Mouse (Mus musculus) ovary, adult 18-20 months (tissue): Measurements from ENCODE around the gene Ubn1.
A peak's percentile ranks its signal among the peaks of the same experiment; 100 is the strongest.

Experiments used
- DNase-seq: peaks from one replicate; pipeline ENCODE4 v3.0.0; 2022; ENCODE audit warnings: low spot score, mixed read lengths

The Ubn1 gene

DNA sequence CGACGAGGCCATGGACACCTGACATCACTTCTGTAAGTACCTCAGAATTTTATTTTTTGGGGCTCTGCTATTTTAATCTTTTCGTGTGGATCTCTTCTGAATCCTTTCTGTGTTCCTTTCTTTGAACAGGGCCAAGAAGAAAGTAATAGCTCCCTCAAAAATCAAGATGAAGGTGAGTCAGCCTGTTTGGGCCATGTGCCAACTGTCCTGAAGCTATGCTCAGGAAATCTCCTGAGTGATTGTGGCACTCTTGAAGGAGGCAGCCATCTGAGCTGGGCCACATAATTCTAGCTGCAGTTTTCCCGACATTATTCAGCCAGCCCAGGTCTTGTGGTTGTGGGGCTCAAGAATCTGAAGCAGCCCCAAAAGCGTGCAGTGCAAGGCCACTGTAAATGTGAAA is 24.5 kb downstream of the Ubn1 start:
- no peak for DNase-seq

DNA sequence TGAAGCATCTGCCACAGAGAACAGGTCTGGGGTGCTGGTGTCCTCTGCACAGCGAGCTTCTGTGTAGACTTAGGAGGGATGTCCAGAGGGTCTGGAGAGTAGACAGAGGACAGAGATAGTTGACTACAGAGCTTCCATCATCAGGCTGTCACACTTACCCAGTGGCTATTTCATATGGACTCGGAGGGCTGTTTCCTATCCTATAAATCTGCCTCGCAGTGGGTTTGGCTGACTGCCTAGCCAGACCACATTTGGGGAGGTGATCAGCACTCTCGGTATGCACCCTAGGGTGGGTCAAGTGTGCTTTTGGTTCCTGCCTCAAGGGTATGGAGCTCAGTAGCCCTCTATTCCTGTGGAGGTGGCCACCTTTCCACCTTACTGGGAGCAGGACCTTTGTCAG is 35.3 kb downstream of the Ubn1 start:
- DNase-seq: no peak

DNA sequence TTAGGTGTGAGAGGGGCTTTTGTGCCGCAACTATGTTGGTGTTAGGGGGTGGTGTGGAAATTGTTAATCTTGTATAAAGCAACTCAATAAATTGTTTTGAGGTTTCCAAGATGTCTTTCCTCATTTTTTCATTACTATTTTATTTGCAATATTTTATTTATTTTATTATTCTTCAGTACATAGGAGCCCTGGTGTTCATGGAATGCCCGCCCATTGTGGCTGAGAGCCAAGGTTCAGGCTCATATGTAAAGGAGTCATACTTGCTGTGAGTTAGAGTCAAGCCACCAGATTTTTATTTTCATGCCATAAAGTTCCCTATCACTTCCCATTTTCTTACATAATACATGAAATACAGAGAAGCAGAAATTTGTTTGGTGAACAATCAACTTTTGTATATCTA is 36.3 kb downstream of the Ubn1 start:
- DNase-seq: no peak

DNA sequence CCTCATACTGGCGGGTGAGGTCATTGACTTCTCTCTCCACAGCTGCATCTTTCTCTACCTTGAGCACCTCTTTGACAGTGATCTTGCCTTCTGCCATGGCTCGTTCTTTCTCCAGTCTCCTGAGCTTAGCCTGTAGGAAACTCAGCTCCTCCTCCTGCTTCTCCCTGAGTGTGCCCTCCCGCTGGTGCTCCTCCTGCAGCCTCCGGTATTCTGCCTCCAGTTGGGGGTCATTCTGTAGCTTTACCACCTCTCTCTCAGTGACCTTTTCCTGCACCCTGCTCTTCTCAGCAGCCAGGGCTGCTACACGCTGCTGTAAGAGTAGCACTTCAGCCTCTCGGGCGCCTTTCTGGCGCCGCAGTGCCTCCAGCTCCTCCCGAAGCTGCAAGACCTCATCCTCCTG is 39.2 kb downstream of the Ubn1 start:
- DNase-seq: no peak

DNA sequence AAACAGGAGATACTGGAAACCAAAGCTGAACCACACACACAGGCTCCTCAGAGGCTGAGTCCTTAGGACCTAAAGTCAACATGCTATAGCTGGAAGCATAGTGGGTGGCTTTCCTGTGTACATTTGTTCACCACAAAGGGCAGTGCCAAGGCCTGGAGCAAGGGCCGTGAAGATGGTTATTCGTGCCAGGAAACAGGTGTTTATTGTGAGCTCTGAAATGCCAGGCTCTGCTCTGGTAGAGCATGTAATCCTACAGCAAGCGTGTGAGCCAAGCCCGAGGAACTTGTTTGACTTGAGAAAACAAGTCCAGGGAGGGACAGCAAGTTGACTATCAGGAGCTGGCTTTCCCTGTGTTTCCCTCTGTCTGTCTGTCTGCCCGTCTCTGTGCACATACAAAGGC is 43.4 kb downstream of the Ubn1 start:
- DNase-seq: no peak

DNA sequence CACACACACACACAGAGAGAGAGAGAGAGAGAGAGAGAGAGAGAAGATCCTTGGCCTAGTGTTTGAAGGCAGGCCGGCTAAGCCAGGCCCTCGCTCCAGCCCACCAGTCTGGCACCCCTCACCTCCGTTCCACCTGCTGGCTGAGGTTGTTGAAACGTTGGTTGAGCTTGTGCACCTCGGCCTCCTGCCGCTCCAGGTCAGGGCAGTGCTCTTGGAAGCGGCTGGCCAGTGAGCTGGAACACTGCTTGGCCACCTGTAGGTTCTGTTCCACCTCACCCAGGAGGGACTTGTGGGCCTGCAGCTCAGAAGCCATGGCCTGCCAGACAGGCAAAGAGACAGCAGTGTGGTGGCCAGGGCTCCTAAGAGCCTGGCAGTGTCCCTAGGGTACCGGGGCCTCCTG is 46.6 kb downstream of the Ubn1 start:
- DNase-seq: no peak

DNA sequence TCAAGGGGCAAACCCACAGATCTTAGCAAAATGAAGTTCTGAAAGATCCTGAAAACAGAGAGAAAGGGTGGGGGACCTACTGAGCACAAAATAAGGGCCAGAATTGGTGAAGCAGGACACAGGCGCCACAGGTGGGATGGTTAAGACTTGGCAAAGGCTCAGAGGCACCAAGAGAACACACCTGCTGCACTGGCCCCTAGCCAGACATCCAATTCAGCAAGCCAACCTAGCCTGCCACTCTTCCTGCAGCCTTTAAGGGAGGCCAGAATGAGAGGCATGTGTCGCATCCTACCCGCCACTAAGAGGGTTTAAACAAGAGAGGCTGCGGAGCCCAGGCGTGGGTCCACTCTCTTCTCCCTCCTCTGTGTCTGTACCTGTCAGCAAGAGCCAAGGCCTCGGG is 51.1 kb downstream of the Ubn1 start:
- DNase-seq: no peak

DNA sequence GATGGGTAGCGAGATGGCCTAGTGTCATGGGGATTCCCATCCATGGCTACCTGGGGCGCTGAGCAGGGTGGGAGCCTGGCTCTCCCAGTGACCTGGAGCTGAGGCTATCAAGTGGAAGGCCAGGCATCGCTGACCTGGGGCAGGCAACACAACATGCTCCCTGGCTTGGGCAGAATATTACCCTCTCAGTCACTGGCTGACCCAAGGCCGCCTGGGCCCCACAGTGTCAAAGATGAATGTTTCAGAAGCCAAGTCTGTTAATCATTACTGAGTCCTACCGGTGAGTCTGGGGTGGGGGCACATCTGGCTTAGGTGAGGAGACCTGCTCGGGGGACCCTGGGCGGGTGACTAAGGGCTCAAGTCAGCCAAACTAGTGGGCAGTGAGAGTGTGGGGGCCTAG is 60.0 kb downstream of the Ubn1 start:
- DNase-seq: no peak

DNA sequence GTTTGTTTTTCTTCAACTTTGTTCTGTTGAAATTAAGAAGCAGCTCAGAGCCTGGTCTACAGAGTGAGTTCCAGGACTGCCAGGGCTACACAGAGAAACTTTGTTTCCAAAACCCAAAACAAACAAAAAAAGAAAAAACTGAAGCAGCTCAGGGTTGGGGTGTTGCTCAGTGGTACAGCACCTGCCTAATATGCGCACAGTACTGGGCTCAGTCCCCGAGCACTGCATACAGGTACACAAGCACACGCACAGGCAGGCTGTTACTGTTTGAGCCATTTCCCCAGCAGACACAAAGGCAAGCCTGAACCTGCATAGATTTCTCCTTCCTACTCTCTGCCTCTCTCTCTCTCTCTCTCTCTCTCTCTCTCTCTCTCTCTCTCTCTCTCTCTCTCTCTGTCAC is 61.2 kb downstream of the Ubn1 start:
- no peak for DNase-seq

DNA sequence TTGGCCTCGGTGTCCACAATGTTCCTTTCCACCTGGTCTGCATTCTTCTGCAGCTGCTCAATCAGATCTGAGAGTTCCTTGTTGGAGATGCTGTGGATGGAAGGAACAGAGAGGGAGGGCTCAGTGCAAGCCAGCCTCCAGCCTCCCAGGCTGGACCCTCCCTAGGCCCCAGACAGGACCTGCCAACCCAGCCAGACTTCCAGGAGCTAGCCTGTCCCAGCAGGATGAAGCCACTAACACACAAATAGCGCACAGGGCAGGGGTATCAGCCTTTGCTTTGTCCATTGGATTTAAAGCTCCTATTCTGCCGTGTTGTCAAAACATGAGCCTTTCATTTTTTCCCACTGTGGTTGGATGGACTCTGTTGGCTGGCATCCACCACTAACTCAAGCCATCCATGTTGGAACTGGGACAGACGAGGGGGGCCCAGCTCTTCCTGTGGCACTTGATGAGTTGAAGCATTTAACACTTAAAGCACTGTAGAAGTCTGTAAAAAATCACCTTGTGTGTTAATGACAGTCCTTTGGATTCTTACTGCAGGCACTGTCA is 63.2 kb downstream of the Ubn1 start:
- no peak for DNase-seq

DNA sequence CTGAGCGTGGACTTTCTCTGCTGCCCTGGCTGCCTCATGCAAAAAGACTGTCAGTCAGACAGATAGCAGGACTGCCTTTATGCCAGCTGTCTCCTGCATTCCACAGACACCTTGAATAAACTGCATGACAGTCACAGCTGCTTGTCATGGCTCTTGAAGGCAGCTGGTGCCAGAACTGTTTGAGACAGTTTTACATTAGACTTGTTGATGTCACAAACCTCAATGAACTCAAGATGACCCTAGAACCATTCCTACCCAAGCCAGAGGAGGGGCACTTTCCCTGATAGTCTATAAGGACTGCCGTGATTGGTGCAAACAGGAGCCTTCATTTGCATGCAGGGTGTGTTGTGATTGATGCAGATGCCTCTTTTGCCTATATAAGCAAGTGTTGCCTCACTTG is 63.7 kb downstream of the Ubn1 start:
- no peak for DNase-seq

DNA sequence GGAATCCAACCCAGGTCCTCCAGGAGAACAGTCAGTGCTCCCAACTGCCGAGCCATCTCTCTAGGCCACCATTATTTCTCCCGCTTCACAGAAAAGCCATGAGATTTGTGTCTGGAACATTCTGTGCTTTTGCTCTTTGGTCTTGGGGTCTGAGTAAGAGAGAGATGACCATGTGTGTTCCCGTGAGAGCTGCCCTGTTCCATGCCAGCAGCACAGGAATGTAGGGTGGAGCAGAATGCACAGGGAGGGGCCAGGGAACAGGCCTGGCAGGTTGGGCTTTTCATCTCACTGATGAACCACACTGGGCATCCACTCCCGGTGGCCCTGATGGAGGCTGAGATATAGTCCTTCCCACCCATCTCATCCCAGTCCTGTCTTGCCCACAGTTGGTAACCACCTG is 69.5 kb downstream of the Ubn1 start:
- DNase-seq: no peak

DNA sequence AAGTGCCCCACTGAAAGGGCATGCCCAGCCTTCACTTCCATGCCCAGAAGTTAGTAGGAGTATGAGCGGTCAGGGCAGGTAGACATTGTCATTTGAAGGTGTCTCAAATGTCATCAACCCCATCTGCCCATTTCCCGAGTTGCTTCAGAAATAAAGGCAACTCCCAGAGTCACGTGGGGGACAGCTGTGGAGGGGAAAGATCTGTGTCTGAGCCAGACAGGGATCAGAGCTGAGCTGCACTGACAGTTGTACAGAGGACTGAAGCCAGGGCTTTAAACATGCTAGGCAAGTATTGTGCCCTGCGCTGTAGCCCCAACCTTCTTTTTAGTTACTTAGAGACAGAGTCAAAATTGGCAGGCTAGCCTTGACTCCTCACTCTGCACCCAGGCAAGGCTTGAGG is 70.0 kb downstream of the Ubn1 start:
- DNase-seq: no peak

DNA sequence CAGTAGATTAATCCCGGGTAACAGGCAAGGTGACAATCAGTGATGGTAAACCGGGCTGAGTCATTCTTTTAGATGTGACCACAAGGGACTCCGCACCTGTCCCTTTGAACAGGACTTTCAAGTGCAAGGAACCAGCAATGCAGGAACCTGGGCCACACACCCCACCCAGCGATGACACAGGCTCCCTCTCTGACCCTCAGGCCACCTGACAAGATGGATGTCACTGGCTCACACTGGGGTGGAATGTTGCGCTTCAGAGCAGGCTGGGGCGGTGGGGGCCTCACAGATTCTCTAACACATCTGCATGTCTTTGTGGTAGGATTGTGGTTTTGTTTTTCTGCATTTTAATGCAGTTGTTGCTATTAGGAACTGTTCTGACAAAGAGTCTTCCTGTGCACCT is 73.6 kb downstream of the Ubn1 start:
- DNase-seq: no peak

DNA sequence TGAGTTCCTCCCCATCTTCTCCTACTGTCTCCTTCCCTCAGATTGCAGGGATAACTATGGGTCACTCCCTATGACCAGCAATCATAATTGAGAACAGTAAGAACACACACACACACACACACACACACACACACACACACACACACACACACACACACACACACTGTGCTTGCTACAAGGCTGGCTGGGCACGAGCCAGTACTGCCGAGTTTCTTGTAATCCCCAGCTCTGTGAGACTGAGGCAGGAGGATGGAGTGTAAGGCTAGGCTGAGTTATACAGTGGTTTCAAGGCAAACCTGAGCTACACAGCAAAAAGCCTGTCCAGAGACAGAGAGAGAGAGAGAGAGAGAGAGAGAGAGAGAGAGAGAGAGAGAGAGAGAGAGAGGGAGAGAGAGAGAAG is 80.3 kb downstream of the Ubn1 start:
- no peak for DNase-seq

DNA sequence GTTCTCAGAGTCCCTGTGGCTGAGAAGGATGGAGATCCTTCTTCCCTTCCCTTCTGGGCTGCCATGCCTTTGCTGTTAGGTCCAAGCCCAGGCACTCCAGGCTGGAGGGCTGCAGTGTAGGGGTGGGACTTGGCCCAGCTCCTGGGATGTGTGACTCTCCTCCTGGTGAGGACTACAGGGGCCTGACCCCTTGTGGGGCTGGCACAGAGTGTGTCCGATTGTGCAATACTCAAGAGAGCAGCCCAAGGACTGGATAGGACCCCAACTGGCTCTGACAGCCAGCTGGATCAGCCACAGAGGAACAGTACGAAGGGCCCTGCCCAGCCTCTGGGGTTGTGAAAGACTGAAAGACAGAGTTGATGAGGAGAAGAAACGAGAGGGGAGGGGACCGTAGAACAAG is 80.9 kb downstream of the Ubn1 start:
- DNase-seq: peak; percentile 79

DNA sequence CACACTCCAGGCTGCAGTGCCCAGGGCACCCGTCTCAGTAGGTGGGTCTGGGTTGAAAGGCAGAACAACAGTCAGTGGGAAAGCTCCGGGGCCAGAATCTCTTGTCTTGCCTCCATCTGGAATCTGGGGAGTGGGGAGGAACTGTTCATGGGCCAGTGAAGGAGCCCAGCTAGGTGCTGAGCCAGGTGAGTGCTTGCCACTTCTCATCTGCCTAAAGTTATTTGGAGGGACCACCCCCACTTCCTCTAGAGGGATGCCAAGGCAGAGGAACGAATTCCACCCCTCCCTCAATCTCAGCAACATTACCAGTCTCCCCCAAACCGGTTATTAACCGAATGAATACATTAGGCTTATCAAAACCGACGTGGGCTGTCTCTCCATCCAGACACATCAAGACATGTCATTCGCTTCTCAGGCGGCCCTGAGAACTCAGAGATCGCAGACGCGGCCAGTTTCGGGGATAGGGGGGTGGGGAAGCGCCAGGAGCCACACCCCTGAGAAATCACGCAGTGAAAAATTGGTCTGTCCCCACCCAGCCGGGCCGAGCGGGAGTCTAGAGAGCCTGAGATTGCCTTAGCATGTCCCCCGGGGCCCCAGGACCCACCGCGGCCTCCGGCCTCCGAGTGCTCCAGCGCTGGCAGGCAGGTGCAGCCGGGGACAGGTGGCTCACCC is 81.5 kb downstream of the Ubn1 start:
- DNase-seq: no peak

DNA sequence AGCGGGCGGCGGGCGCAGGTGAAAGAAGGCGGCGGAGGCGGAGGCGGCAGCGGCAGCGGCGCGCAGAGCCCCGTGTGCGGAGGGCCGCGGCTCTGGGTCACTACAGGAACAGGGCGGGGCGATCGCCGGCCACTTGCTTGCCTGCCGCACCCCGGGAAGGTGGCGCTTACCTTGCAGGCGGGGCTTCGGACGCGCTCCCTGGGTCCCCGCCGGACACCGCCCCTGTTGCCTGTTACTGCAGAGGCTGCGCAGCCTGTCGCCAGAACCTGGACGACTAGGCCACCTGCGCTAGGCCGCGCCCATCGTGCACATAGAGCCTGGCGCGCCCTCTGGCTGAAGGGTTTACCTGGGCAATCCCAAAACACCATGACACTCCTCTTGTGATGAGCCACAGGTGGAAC is 82.5 kb downstream of the Ubn1 start, which contains the start of gene Ppl:
Ppl (minus strand) TSS at position 21 of the 401 bp plus-strand sequence.
- DNase-seq: peak; percentile 62

DNA sequence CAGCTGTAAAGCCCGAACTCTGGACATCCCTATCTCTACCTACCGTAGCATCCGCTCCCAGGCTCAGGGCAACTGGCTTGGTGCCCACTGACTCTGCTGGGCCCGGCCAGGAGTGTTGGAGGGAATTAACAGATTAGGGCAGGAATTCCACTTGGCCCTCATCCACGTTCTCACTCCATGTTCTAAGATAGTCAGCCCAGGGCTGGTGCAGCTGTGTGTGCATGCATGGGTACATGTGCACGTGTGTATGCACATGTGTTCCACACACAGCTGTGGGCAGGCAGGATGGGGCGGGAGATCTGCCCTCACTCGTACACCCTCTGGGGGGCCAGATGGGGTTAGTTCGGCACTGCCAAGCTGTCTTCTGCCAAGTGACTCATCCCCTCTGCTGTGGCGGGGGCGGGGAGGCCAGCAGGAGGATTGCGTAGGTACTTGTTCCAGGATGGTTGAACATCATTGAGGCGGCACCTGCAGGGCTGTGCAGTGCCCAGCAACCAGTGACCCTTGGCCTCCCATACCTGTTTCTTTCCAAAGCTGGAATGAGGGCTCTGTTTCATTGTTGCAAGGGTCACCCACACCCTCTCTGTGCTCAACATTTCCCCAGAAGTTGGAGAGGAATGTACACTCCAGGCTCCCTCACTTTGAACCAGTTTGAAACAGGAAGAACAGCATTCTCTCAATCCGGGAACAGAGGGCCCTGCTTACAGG is 84.9 kb downstream of the Ubn1 start:
- peak; percentile 68 for DNase-seq

DNA sequence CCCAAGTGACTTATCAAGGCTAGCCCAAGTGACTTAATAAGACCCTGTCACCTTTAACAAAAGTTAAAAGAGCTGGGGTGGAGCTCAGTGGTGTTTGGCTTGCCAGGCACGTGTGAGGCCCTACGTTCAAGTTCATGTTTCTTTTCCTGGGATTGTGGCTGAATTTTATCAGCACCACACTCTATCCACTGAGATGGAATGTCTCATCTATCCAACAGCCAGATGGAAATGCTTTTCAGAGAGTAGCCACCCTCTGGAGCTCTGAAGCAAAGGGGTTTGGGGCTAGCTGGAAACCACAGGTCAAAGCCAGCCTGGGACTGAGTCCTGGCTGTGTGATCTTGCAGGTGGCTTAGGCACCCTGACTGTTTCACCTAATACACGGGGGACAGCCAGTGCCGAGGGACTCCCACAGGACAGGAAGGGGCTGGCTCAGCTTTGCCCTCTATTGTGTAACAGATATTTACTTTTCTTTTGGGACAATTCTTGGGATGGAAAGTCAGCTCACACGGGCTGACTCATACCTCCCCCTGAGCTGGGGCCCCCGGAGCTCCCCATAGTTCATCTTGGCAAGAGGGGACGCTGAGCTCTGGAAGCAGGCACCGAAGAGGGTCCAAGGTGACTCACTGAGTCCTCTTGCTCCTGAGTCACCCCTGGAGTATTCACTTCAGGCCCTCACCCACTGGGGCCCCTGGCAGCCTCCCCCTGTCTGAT is 85.8 kb downstream of the Ubn1 start:
- DNase-seq: peak; percentile 18
